Mouse (Mus musculus): ENCODE measurements around the gene Mindy4.

DNA sequence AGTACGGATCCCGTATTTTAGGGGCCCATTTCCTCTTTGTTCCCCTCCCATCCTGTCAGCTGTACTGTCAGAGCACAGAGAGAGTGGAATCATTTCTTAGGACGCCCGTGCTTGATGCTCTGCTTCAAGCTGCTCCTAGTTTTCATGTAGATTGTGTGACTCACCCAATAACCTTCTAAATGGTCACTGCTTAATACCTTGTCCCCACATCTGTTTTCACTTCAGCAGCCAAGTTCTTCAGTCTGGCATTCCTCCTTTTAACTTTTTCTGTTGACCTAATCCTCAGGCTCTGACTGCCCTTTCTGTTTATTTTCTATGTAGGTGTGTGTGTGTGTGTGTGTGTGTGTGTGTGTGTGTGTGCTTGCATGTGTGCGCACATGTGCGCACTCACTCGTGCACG is 4.6 kb downstream of the Mindy4 start:
- TF ChIP-seq CTCF (conservative IDR thresholded peaks at IDR 0.05; ENCODE audit: low read length): no peak
- no peak for TF ChIP-seq POU5F1 (IDR thresholded peaks at IDR 0.05; ENCODE audit: borderline replicate concordance, low read length)
- TF ChIP-seq NANOG (IDR thresholded peaks at IDR 0.05; ENCODE audit: borderline replicate concordance, low read length): no peak
